Mouse (Mus musculus) embryo, embryonic 11.5 days (tissue): ENCODE measurements at regions not wholly inside any gene's neighbourhood (a gene's known extent, or its start where the extent isn't known, plus 50 kb on each side); places are given as distances from the start of the nearest gene placed in this dataset.
A peak's percentile ranks its signal among the peaks of the same experiment; 100 is the strongest.

Experiments
- DNase-seq: peaks from one replicate; pipeline ENCODE4 v3.0.0-alpha.2; 2012; ENCODE audit warnings: low read depth, low spot score

- DNase-seq, result peak; percentile 32
Observed at GRCm38 (mm10) chr9:98690839-98691516, 89.5 kb upstream of the Mrps22 start.

- DNase-seq, result no peak
Observed at GRCm38 (mm10) chr9:98685548-98685947, 84.1 kb upstream of the Mrps22 start.

GRCm38 (mm10) chr9:98684336-98684735 is 82.9 kb upstream of the Mrps22 start:
- no peak for DNase-seq

GRCm38 (mm10) chr9:98675612-98676011 is 74.2 kb upstream of the Mrps22 start:
- no peak for DNase-seq

- no peak for DNase-seq
Observed at GRCm38 (mm10) chr9:98673461-98674114, 72.1 kb upstream of the Mrps22 start.

- DNase-seq, result no peak
Observed at GRCm38 (mm10) chr9:98672361-98672760, 70.9 kb upstream of the Mrps22 start.

- no peak for DNase-seq
Observed at GRCm38 (mm10) chr9:98668423-98669330, 67.2 kb upstream of the Mrps22 start.

- no peak for DNase-seq
Observed at GRCm38 (mm10) chr9:98667072-98667471, 65.6 kb upstream of the Mrps22 start.

- no peak for DNase-seq
Observed at GRCm38 (mm10) chr9:98663011-98663410, 61.6 kb upstream of the Mrps22 start.

GRCm38 (mm10) chr9:98651681-98652080 is 50.2 kb upstream of the Mrps22 start:
- no peak for DNase-seq
